ENCODE assay signal across 23 mouse cellular contexts in the genomic region with DNA sequence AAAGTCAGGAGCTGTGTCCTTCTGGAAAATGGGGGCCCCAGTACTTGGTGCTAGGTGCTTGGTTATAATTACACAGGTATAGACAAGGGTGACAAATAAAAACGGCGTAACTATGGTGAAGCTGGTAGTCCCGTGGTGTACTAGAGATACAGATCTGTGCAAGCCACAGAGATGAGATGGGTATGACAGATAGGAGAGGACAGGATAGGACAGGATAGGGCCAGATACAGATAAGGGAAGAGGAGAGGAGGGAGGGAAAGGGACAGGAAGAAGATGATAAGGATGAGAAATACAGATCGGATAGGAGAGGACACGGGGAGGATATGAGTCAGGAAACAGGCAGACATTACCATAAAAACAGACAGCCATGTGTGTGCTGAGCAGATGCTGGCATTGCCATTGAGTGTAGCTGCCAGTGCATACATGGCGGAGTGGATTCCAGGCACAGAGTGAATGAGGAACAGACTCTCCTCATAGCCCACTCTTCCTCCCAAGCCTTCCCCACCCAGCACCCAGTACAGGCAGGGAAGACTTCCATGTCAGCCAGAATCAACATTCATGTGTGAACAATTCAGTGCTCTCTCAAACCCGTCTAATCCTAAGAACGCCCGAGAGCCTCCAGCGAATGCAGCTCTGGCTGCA.
A peak's percentile ranks its signal among the peaks of the same experiment; 100 is the strongest.
DNase-seq lines count a peak whose midpoint lies in the region; ATAC-seq lines count a peak whose summit lies in the region.
"Had no signal": no experiment of that assay in that cellular context is flagged by ENCODE, and none has a peak within 500 bp of the region (broad histone marks: within the 10 kb centered on the region; RNA-seq: fewer than 3 reads in every experiment).

No protein-coding gene starts in this region.

- WGBS in forebrain, embryonic 13.5 days: 71% methylated on average over 10 of the region's 10 CpGs
- 74% methylated on average over 10 of the region's 10 CpGs for WGBS in forebrain, embryonic 12.5 days
- WGBS in midbrain, embryonic 13.5 days: 70% methylated on average over 10 of the region's 10 CpGs
- WGBS in midbrain, embryonic 14.5 days: 66% methylated on average over 10 of the region's 10 CpGs

- H3K4me3 ChIP-seq in forebrain, embryonic 13.5 days: no peak overlapping the region
- H3K4me3 ChIP-seq in forebrain, embryonic 12.5 days (replicated peaks): no peak overlapping the region
- H3K4me3 ChIP-seq in midbrain, embryonic 13.5 days (replicated peaks): no peak overlapping the region
- no peak overlapping the region for H3K4me3 ChIP-seq in midbrain, embryonic 14.5 days (replicated peaks; ENCODE audit: low read depth, low read length)
- H3K4me3 ChIP-seq: embryonic facial prominence, embryonic 15.5 days; erythroblast, embryonic 14.5 days; heart, embryonic 10.5 days; heart, embryonic 15.5 days; hindbrain, embryonic 13.5 days had no signal

- H3K27ac ChIP-seq in forebrain, embryonic 13.5 days: no peak overlapping the region
- H3K27ac ChIP-seq in forebrain, embryonic 12.5 days: no peak overlapping the region
- H3K27ac ChIP-seq in midbrain, embryonic 13.5 days: no peak overlapping the region
- H3K27ac ChIP-seq in midbrain, embryonic 14.5 days (replicated peaks; ENCODE audit: low read depth, low read length): no peak overlapping the region
- H3K27ac ChIP-seq: embryonic facial prominence, embryonic 15.5 days; heart, embryonic 10.5 days; heart, embryonic 15.5 days; hindbrain, embryonic 13.5 days; hindbrain, postnatal 0 days had no signal

- 0 out of 2 replicates have a peak, but pooled peaks cover 5% of the 10 kb centered on the region for H3K4me1 ChIP-seq in forebrain, embryonic 13.5 days
- peaks cover 4% of the 10 kb centered on the region; the same call in 1 of the 2 replicates for H3K4me1 ChIP-seq in forebrain, embryonic 12.5 days
- peaks cover 6% of the 10 kb centered on the region for H3K4me1 ChIP-seq in midbrain, embryonic 13.5 days (replicated peaks)
- no peaks in the 10 kb centered on the region for H3K4me1 ChIP-seq in midbrain, embryonic 14.5 days (ENCODE audit: control insufficient read depth, insufficient read depth, low read length)
- H3K4me1 ChIP-seq: embryonic facial prominence, embryonic 15.5 days; heart, embryonic 10.5 days; heart, embryonic 15.5 days; hindbrain, embryonic 13.5 days had no signal

- no peak overlapping the region for H3K9ac ChIP-seq in forebrain, embryonic 13.5 days
- no peak overlapping the region for H3K9ac ChIP-seq in forebrain, embryonic 12.5 days
- H3K9ac ChIP-seq in midbrain, embryonic 13.5 days (replicated peaks): no peak overlapping the region
- H3K9ac ChIP-seq in midbrain, embryonic 14.5 days (replicated peaks; ENCODE audit: low read length): no peak overlapping the region
- H3K9ac ChIP-seq: embryonic facial prominence, embryonic 15.5 days; heart, embryonic 15.5 days; hindbrain, embryonic 13.5 days had no signal

- no peaks in the 10 kb centered on the region for H3K36me3 ChIP-seq in forebrain, embryonic 13.5 days (ENCODE audit: poor library complexity, severe bottlenecking)
- H3K36me3 ChIP-seq in forebrain, embryonic 12.5 days (replicated peaks): no peaks in the 10 kb centered on the region
- H3K36me3 ChIP-seq in midbrain, embryonic 13.5 days: no peaks in the 10 kb centered on the region
- no peaks in the 10 kb centered on the region for H3K36me3 ChIP-seq in midbrain, embryonic 14.5 days (ENCODE audit: control insufficient read depth, insufficient read depth, low read length)
- H3K36me3 ChIP-seq: embryonic facial prominence, embryonic 15.5 days; heart, embryonic 10.5 days; heart, embryonic 15.5 days; hindbrain, embryonic 13.5 days had no signal

- no peaks in the 10 kb centered on the region for H3K27me3 ChIP-seq in forebrain, embryonic 13.5 days
- no peaks in the 10 kb centered on the region for H3K27me3 ChIP-seq in forebrain, embryonic 12.5 days
- no peaks in the 10 kb centered on the region for H3K27me3 ChIP-seq in midbrain, embryonic 13.5 days
- no peaks in the 10 kb centered on the region for H3K27me3 ChIP-seq in midbrain, embryonic 14.5 days (ENCODE audit: control insufficient read depth, insufficient read depth, low read length)
- H3K27me3 ChIP-seq: embryonic facial prominence, embryonic 15.5 days; heart, embryonic 15.5 days had no signal

- peak; percentile 70; the same call in 1 of the 2 replicates for ATAC-seq in forebrain, embryonic 13.5 days
- no peak for ATAC-seq in forebrain, embryonic 12.5 days (ENCODE audit: low FRiP score)
- 0 out of 2 replicates have a peak, but pooled peaks have one; percentile 56 for ATAC-seq in midbrain, embryonic 13.5 days
- ATAC-seq in midbrain, embryonic 14.5 days (ENCODE audit: low FRiP score, low TSS enrichment): no peak
- ATAC-seq: hindbrain, postnatal 0 days had no signal

- H3K9me3 ChIP-seq in forebrain, embryonic 13.5 days (replicated peaks): no peaks in the 10 kb centered on the region
- H3K9me3 ChIP-seq in forebrain, embryonic 12.5 days: no peaks in the 10 kb centered on the region
- H3K9me3 ChIP-seq in midbrain, embryonic 13.5 days: no peaks in the 10 kb centered on the region
- H3K9me3 ChIP-seq in midbrain, embryonic 14.5 days (ENCODE audit: control insufficient read depth, low read length): no peaks in the 10 kb centered on the region
- H3K9me3 ChIP-seq: embryonic facial prominence, embryonic 15.5 days; heart, embryonic 10.5 days; heart, embryonic 15.5 days; hindbrain, embryonic 13.5 days had no signal

- peak; percentile 15 for DNase-seq in layer of hippocampus, adult 9-11 months
- no peak for DNase-seq in layer of hippocampus, postnatal 25 days (ENCODE audit: extremely low spot score in 1 of 2, low spot score in 1 of 2)
- DNase-seq in midbrain, embryonic 14.5 days: no peak
- peak; percentile 30 for DNase-seq in brain, embryonic 18.5 days (ENCODE audit: low read depth, low spot score)
- DNase-seq in adrenal gland, postnatal 4 days (ENCODE audit: low spot score in 2 of 2): no peak
- DNase-seq: adrenal gland, postnatal 10 days; B cell, adult 2 months; cerebellum, adult 11 months; cerebellum, adult 8-10 months; cerebellum, postnatal 14 days; embryo, embryonic 11 days; gastrocnemius, postnatal 10 days; heart, adult 18-20 months; heart, postnatal 14 days had no signal

- no peak overlapping the region for H3K4me2 ChIP-seq in forebrain, embryonic 13.5 days
- no peak overlapping the region for H3K4me2 ChIP-seq in forebrain, embryonic 12.5 days
- no peak overlapping the region for H3K4me2 ChIP-seq in midbrain, embryonic 13.5 days (replicated peaks)
- no peak overlapping the region for H3K4me2 ChIP-seq in midbrain, embryonic 14.5 days (ENCODE audit: low read length)
- H3K4me2 ChIP-seq: embryonic facial prominence, embryonic 15.5 days; heart, embryonic 15.5 days; hindbrain, embryonic 13.5 days had no signal

Comparison
In these comparisons a context has a peak if more than half of its experiments do, and no peak if none do; other contexts are left out.
1. ATAC-seq: peak in forebrain, embryonic 13.5 days (single experiment) and midbrain, embryonic 13.5 days (single experiment); none in forebrain, embryonic 12.5 days (single experiment) and midbrain, embryonic 14.5 days (single experiment).
2. DNase-seq: peak in layer of hippocampus, adult 9-11 months (single experiment) and brain, embryonic 18.5 days (single experiment); none in layer of hippocampus, postnatal 25 days (0 of 2), midbrain, embryonic 14.5 days (single experiment) and adrenal gland, postnatal 4 days (0 of 2).